Mouse (Mus musculus) naive thymus-derived CD4-positive, alpha-beta T cell, adult 2 months (primary cell): ENCODE data around the gene Igfbp5.
A peak's percentile ranks its signal among the peaks of the same experiment; 100 is the strongest.

Experiments used
- DNase-seq: peaks from one replicate; pipeline ENCODE4 v3.0.0-alpha.2; 2011; ENCODE audit warnings: low read depth

Igfbp5 gene

DNA sequence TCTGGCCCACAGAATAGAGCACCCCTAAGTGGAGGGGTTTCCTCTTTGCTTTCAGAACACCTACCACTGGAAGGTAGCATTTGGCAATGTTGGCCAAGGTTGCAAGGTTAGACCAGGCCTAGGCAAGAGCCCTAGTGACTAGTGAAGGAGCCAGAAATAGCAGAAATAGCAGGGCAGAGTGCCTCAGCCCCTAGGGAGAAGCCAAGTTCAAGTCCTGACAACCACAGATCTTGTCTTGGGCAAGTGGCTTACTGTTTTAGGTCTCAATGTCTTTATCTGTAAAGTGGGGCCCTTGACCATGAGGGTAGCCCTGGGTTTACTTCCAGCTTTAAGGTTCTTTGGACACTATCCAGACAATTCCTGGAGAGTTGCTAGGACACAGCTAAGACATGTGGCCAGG lies 5.4 kb downstream of the Igfbp5 start:
- DNase-seq = no peak

DNA sequence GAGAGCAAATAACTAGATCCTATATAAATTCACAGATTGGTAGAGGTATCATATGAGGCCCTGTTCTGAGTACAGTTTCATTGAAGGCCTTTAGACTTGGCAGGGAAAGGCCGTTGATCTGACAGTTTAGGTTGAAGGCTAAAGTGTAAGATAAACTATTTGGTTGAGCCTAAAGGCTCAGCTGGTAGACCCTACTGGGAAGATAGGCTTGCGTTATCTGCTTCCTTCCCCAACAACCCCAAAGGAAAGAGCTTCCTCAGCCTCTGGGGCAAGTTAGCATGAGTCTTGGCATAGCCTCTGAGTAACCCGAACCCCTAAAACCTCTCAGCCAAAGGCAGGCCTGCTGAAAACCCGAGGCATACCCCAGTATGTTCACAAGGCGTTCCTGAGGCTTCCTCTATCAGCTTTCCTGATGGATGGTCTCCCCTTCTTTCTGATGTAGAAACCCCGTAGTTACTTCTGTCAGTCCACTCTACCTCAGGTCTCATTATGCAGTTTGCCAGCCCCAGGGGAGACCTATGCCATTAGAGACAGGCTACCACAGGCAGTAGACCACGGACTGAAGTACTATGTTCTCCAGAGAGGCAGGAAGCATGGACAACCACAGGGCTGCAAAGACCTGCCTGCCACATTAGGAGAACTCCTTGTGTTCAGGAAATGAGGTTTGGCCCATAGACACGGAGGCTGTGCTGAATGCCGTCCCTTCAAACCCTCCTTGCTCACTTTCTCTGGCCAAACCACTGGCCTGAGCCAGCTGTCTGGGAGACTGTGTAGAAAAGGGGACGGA lies 6.1 kb downstream of the Igfbp5 start:
- no peak for DNase-seq

DNA sequence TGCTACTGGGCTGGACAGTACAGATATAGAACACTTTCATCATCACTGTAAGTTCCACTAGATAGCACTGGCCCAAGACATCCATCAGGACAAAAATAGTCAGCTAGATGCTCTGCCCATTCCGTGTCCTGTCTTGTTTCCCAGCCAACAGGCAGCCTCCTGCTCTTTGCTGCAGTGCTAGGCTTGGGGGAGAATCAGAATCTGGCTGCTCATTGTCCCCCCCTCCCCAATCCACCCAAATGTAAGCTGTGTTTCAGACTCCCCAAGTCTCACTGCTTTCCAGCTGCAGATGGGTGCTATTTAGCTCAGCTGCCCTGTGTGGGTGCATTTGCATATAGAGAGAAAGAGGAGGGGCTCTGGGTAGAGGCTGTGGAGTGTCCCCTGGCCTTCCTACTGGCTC lies 7.3 kb downstream of the Igfbp5 start:
- no peak for DNase-seq

DNA sequence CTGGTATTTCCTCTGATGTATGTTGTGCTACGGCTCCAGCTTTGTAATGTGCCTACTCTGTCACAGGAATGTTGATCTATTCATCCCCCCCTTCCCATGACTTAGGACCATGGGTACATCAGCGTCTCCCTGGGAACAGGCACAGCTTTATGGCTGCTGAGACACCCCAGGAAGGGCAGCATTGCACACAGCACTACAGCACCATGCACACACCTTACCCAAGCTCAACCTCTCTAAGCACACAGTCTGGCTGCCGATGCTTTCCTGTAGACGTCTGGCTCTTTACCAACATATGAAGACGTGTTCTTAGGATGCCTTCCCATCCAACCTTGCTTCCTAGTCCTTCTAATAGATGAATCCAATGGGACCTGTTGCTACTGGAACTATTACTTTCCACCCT lies 8.3 kb downstream of the Igfbp5 start:
- DNase-seq = no peak

DNA sequence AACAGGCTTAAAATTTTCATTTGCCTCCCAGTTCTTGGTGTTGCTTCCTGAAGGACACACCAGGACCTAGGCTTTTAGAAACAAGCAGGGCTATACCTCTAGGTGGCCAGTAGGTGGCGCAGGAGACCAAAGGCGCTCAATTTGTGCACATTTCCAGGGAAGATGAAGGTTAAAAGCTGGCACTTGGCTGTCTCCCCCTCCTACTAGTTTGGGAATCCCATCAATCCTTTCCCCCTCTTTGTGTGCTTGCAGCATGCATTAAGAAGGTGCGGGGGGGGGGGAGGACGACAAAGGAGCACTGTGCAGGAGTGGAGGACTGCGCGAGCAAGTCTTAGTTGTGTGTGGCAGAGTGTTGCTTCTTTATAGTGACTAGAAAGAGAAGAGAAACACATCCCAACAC lies 8.8 kb downstream of the Igfbp5 start:
- peak; percentile 19 for DNase-seq

DNA sequence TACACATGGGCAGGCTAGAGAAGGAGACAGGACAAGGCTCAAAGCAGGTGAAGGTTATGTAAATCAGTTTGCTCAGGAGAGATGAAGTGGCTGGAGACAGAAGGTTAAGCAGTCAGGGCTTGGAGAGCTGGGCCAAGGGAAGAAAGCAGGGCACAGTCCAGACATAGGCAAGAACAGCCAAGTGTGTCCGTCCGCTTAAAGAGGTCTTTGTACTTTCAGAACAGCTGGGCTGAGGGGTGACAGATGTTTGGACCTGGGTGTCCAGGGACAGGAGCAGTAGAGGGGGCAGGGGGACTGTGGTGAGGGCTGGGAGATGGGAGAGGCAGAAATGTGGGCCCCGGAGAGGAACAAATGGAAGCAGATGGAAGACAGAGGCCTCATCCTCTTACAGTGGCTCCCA lies 10.4 kb downstream of the Igfbp5 start:
- no peak for DNase-seq

DNA sequence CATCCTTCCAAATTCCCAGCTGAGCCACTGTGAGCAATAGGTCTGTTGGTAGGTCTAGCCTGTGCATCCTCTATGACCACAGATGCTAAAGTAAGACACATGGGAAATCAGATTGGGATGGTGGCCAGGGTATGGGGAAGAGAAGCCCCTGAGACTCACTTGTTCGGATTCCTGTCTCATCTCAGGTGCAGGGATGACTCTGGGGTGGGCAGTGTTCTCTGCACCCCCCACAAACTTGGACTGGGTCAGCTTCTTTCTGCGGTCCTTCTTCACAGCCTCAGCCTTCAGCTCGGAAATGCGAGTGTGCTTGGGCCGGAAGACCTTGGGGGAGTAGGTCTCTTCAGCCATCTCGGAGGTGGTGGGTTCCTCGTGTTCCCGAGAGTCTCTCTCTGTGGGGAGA lies 11.0 kb downstream of the Igfbp5 start:
- no peak for DNase-seq

DNA sequence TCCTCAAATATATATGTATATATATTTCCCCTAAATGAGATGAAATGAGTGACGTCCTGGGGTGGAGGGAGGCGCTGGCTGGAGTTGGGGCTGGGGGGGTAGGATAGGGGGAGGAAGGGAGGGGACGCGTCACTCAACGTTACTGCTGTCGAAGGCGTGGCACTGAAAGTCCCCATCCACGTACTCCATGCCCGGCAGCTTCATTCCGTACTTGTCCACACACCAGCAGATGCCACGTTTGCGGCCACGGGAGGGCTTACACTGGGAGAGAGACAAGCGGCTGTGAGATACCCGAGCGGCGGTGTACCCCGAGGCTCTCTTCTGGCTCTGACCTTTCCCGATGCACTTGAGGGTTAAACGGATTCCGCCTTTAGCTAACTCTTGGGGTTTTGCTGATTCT lies 12.4 kb downstream of the Igfbp5 start:
- DNase-seq = no peak

DNA sequence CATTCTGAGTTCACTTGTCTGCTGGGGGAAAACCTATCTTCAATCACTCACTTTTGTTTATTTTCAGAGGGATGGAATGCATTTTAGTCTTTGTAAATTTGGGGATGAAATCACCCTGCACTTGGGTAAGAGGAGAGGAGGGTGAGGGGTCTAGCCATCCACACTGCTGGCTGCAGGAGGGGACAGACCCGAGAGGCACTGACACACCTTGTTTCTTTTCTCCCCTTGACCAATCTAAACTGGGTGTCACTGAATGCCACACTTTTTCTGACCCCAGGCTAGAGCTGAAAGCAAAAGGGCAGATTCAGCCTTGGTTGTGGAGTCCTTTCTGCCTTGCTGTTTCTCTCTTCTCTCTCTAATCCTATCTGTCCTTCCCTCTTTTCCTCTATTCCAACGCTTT lies 13.0 kb downstream of the Igfbp5 start:
- no peak for DNase-seq

DNA sequence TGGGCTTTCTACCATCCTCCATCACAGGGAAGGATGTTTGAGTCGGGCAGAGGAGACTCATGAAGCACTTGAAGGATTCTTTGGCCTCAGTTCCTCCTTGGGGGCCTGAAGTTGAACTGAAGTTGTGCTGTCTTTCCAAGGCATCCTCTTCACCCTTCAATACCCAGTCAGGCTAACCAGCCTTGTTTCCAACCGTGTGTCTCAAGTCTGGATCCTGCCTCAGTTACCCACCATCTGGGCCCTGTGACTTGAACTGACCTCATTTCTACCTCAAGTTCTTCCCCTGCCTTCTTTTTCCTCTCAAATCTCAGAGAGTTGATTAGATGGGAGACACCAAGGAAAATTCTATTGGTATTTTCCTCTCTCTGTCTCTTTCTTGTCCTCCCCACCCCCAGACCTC lies 14.2 kb downstream of the Igfbp5 start:
- DNase-seq = no peak

DNA sequence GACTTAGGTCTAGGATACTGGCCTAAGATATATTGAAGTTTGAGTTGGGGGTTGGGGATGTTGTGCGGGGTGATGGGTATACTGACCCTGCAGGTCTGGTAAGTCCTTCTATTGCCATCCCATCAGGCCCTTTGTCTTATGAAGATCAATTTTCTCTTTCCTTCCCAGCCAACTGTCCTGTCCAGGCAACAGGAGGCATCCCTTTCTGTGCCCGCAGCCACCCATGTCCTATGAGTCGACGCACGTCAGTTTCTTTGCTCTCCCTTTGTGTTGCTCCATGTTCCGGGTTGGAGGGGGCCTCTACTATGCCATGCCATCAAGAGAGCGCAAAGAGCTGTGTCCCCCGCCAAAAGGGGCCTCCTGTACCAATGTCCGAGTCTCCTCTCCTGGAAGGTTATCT lies 14.7 kb downstream of the Igfbp5 start:
- DNase-seq = no peak

DNA sequence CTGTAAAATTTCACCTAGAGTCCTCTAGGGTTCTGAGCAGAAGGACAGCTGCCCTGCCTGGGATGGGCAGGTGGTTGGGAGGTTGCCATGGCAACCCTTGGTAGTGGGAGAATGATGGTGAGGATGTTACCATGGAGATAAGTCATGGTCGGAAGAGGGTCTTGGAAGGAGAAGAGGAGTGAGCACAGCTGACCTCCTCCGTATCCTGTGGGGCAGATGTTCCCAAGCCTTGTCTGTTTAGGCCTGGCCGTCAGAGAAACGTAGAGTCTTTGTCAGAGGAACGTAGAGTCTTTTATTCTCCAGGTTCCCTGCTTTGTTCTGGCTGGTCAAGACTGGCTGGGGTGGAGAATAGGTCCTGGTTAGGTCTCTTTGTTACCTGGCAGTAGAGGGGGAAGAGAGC lies 15.8 kb downstream of the Igfbp5 start:
- DNase-seq = no peak

DNA sequence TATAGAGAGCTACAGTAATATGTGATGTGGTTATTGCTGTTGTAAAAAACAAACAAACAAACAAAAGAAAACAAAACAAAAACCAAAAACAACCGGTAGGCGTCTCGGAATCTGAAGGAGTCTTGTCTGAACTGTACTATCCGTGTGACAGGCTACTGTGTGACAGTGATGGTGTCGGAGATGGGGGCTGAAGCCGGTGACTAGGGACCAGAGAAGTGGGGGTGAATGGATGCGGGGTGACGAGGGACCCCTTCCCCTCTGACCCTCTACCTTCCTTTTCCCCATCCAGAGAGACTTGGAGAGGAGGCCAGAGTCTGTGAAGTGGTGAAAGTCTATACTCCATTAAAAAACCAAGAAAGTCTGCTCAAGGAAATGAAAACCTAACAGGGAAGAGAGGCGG lies 16.4 kb downstream of the Igfbp5 start:
- no peak for DNase-seq

DNA sequence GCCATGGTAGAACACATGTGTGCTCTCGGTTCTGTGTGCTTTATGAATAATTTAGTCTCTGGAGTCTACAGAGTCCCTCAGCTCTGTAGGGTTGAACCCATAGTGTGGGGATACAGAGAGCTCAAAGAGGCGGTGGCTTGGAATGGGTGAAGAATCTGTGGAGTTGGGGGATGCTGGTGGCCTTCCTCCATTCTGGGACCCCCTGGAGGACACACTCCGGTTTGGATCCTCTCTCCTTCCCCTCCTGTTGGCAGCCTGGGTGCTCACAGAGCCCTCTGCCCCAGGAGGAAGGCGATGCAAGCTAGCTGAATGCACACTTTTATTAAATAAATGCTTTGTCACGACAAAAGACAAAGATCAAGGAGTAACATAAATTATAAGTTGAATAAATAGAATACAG lies 17.1 kb downstream of the Igfbp5 start:
- no peak for DNase-seq

DNA sequence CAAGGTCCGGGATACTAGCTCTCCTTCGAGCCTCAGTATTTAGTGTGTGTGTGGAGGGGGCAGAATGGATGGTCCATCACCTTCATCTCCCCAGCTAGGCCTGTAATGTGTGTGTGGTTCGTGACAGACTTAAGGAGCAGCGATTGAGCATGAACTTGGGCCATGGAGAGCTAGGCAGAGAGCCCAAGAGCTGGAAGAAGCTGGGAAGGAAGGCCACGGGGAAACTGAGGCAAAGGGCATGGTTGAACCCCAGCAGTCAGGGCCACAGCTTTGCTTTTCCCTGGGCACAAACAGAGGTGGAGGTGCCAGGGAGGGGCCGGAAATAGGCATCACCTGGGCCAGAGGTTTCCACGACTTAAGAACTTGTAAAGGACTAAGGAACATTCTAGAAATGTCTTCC lies 17.5 kb downstream of the Igfbp5 start:
- no peak for DNase-seq

DNA sequence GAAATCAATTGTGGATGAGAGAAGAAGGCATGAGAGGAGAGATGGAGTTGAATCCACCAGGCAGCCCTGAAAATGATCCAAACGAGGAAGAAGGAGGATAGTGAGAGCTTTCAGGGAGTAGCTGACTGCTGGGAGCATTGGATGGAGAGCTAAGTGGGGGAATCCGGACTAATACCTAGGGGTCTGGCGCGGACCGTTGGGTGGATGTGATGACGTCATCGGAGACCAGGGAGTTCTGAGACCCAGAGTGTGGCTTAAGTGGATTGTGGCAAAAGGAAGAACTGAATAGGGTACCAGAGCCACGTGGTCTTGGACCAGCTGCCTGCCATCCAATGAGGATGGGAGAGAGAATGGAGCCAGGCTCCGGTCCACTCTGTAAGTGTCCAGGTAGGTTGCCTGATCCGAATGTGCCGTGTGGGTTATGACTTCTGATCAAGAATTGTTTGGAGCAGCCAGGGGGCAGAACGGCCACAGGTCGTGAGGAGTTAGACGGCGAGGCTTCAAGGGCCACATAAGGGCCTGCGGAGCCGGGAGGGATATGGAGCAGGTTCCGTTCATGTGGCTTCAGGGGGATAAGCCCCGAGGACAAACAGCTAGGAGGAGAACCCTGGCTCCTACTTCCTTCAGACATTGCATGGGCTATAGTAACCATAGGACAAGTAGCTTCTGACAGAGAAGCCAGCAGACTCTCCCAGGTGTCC lies 18.3 kb downstream of the Igfbp5 start:
- DNase-seq = no peak

DNA sequence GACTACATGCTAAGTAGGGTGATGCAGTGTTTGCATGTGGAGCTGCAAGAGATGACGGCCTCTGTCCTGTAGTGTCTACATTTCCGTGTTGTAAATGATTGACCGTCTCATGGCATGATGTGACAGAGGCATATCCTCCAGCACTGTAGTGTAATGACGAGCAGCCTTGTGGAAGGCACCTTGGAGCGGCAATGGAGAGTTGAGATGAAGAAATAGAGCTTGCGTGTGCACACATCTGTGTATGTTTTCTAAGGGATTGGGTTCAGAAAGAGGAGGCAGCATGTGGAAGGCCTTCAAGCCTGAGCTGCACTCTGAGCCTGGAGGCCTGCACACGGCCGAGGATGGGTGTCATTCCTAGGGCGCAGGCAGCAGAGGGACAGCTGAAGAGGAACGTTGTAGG lies 19.0 kb downstream of the Igfbp5 start:
- no peak for DNase-seq

DNA sequence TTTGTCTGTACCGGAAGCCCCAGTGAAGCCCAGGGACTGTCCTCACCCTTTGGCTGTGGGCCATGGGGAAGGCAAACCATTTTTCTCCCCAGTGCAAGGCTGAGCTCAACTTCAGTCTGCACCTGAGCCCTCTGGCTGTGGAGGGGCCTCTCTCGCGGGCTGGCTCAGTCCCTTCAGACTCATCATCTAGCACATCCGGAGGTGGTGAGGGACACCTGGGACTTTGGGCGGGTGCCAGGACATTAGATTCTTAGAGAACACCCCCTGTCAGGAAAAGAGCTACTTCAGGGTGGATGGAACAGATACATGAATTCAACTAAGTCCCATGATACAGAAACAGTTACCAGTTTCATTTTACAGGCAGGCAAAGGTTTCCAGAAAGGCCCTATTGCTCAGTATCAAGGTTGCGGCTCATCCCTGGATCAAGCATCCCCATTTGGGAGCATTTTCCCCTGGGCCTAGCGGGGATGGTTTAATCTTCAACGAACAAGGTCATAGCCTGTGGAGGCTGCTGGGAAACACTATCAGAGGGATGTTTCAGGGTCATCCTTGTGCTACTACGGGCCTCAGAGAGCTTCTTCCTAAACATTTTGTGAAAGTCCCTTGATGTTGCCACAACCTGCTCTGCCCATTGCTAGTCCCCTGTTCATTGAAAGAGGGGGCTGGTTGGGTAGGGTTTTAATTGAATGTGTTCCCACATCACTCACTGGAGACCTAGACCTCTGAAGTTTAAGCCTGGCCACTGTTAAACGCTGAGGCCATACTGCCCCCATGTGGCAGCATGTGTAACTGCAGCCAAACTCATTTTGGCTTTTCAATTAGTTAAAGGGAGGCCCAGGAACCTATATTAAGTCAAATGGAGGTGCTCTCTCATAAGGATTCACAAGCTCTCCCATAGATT lies 20.1 kb downstream of the Igfbp5 start:
- peak; percentile 29 for DNase-seq

DNA sequence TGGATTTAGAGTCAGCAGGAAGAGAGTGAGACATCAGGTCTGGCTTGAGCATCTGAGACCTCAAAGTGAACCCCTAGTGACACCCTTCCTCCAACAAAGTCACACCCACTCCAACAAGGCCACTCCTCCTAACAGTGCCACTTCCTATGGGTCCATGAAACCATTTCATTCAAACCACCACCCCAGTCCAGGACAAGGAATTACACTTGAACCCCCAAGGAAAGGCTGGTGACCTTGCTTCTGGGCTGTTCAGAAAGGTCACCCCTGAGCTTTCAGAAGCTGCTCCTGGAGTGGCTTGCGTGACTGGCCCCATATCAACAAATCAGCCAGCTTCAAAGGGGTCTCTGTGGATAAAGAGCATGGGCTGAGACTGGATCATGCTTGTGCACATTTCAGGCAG lies 20.9 kb downstream of the Igfbp5 start:
- DNase-seq = no peak

DNA sequence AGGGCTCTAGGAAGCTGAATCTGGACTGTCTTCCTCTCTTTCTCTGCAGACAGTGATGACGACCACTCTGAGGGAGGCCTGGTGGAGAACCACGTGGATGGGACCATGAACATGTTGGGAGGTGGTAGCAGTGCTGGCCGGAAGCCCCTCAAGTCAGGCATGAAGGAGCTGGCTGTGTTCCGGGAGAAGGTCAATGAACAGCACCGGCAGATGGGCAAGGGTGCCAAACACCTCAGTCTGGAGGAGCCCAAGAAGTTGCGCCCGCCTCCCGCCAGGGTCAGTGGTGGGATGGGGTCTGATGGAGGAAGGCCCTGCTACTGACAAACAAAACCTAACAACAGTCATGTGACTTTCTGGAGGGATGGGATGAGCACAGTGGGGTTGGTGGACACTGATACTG lies 25.6 kb downstream of the Igfbp5 start:
- no peak for DNase-seq

DNA sequence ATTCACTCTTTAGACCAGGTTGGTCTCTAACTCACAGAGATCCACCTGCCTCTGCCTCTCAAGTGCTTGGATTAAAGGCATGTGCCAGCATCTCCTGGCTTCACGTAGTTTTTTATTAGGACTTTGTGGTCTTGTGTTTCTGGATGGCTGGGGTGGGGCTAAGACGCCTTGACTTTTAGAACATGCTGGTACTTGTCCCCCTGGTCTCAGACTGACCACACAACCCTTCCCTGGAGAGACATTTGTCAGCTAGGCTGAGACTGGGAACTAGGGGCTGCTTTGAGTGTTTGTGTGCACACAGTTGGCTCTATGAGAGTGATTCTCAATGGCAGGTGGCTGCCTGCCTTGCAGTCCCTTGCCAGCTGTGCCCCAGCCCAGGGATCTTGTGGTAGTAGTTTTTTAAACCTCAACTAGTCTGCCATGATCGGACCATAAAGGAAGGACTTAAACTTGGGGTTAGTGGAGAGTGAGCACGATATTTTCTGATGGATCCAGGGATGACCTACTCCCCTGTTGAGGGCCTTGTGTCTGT lies 26.8 kb downstream of the Igfbp5 start:
- DNase-seq = no peak

DNA sequence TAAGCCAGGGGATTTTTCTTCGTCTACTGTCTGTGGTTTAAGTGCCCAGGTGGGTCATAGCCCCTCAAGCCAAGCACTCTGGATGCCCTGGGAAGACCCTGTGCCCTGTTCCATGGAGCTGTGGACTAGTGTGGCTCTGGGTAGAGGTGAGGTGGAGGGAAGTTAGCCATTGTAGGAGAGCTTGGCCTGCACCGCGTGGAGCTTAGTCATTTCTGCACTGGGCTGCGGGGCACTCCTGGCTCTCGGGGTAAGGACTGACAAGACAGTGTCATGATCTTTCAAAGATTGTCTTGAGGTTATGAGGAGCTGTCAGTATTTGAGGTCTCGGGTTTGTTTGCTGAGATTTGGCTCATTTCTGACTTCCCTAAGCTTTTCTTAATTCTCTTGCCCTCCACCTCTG lies 30.0 kb downstream of the Igfbp5 start:
- DNase-seq = no peak
